Mouse (Mus musculus) spleen, adult 2 months (tissue): ENCODE results near the gene Ptdss2.

Experiments used
- CTCF ChIP-seq: fragments of 200-500 bp; IDR thresholded peaks from 2 replicates; pipeline ENCODE4 v1.5.1; 2011; ENCODE audit warnings: mild to moderate bottlenecking, inconsistent platforms; ENCODE audit not compliant: insufficient read depth, insufficient read length, insufficient replicate concordance; ENCODE audit errors: extremely low read depth
- POLR2A ChIP-seq: fragments of 200-500 bp; IDR thresholded peaks from 2 replicates; pipeline ENCODE4 v1.6.1; 2011; ENCODE audit warnings: low read depth, low read length, inconsistent platforms

DNA sequence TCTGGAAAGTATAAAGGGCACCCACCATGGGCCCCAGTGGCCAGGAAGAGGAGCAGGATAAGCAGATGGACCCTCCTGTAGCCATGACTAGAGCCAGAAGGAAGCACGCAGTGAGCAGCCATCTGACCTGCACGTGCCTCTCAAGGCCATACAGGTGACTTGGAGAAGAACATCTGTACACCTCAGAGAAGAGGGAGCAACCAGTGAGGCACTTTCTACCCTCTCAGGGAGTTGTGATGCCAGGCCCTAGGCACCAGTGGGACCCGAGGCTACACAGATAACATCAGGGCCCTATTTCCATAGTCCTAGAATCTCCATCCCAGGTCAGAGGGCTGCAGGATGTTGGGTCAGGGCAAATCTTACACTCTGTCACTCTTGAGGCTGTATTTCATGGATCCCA is 68.0 kb downstream of the Ptdss2 start:
- TF ChIP-seq POLR2A: no peak
- TF ChIP-seq CTCF: no peak
